Mouse (Mus musculus): Measurements from ENCODE around the gene Cd9. TPM values are rescaled to one million over a fixed set of nuclear protein-coding genes. Genes with fewer than 3 reads are reported as not detected.

The Cd9 gene
- 158 TPM for polyA plus RNA-seq (2014; fragmentation: Illumina TruSeq; extraction: RNeasy Lipid Tissue Mini Kit (QIAGEN cat#74804); ENCODE audit: low read depth, low replicate concordance)

DNA sequence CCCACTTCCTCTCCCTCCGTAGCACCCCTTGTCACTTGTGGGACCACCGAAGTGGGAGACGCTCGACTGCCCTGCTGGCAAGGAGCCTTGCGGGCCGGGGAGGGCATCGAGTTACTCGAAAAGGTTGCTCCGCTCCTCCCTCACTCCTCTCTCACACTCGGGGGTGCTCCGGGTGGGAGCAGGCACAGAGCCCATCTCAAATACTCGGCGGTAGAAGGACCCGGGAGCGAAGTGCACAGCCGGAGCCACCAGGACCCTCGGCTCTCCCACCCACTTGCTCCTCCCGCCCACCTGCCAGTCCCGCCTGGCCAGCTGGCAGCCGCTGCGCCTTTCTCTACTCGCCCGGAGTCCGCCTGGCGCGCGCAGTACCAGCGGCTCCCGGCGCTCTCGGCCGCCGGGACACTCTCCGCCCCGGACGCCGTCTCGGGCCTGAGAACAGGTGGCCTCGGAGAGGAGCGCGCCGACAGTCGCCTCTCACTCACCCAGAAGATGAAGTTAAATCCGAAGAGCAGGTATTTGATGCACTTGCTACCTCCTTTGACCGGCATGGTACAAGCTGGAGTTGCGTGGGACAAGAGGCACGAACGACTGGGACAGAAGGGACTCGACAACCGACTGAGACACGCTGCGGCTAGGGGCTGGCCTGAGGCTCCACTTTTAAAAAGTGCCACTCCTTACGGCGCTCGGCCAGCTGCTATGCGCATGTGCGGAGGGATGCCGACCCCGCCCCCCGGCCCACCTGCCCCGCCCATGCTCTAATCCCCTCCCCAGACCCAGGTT lies at the start of gene Cd9:
Cd9 (minus strand) TSS at position 700 of the 780 bp plus-strand sequence.

Other genes starting within 250 kb of the Cd9 start
- not detected for gene Tuba3a, start 208.7 kb downstream of the Cd9 start, polyA plus RNA-seq (2014; fragmentation: Illumina TruSeq; extraction: RNeasy Lipid Tissue Mini Kit (QIAGEN cat#74804); ENCODE audit: low read depth, low replicate concordance)
- gene Ltbr, start 180.9 kb downstream of the Cd9 start, polyA plus RNA-seq (2014; fragmentation: Illumina TruSeq; extraction: RNeasy Lipid Tissue Mini Kit (QIAGEN cat#74804); ENCODE audit: low read depth, low replicate concordance) = 0.99 TPM
- 0.23 TPM for gene Scnn1a, start 174.1 kb downstream of the Cd9 start, polyA plus RNA-seq (2014; fragmentation: Illumina TruSeq; extraction: RNeasy Lipid Tissue Mini Kit (QIAGEN cat#74804); ENCODE audit: low read depth, low replicate concordance)
- gene Tnfrsf1a, start 145.4 kb downstream of the Cd9 start, polyA plus RNA-seq (2014; fragmentation: Illumina TruSeq; extraction: RNeasy Lipid Tissue Mini Kit (QIAGEN cat#74804); ENCODE audit: low read depth, low replicate concordance) = 18.2 TPM
- gene Plekhg6, start 114.0 kb downstream of the Cd9 start, polyA plus RNA-seq (2014; fragmentation: Illumina TruSeq; extraction: RNeasy Lipid Tissue Mini Kit (QIAGEN cat#74804); ENCODE audit: low read depth, low replicate concordance) = not detected
- gene Vwf, start 52.0 kb upstream of the Cd9 start, polyA plus RNA-seq (2014; fragmentation: Illumina TruSeq; extraction: RNeasy Lipid Tissue Mini Kit (QIAGEN cat#74804); ENCODE audit: low read depth, low replicate concordance) = 0.35 TPM
- 0.23 TPM for gene Ano2, start 195.6 kb upstream of the Cd9 start, polyA plus RNA-seq (2014; fragmentation: Illumina TruSeq; extraction: RNeasy Lipid Tissue Mini Kit (QIAGEN cat#74804); ENCODE audit: low read depth, low replicate concordance)

All from adrenal gland, adult 10 weeks (tissue).